Mouse (Mus musculus) lung, embryonic 15.5 days (tissue): Measurements from ENCODE around the gene Hspb9. TPM values are rescaled to one million over a fixed set of nuclear protein-coding genes. Genes with fewer than 3 reads are reported as not detected.

Experiments
- ATAC-seq: fragments of 200-750 bp; cut with Nextera tagmentation; 2 replicates; pipeline ENCODE4 v1.8.0; 2017; ENCODE audit warnings: moderate number of reproducible peaks, borderline replicate concordance; ENCODE audit not compliant: low FRiP score, low TSS enrichment; ENCODE audit errors: extremely low read depth
- H3K27ac ChIP-seq: fragments of 300-500 bp; sonication (generic); 2 replicates; pipeline ENCODE4 v1.5.1; 2015; ENCODE audit warnings: moderate library complexity, mild to moderate bottlenecking, inconsistent platforms
- H3K27me3 ChIP-seq: fragments of 300-500 bp; sonication (generic); 2 replicates; pipeline ENCODE4 v1.6.1; 2015; ENCODE audit warnings: inconsistent platforms
- H3K36me3 ChIP-seq: fragments of 300-500 bp; sonication (generic); 2 replicates; pipeline ENCODE4 v1.6.1; 2015; ENCODE audit warnings: inconsistent platforms
- H3K4me1 ChIP-seq: fragments of 300-500 bp; sonication (generic); 2 replicates; pipeline ENCODE4 v1.6.1; 2015; ENCODE audit warnings: inconsistent platforms
- H3K4me2 ChIP-seq: fragments of 300-500 bp; sonication (generic); 2 replicates; pipeline ENCODE4 v1.6.1; 2015; ENCODE audit warnings: inconsistent platforms, mild to moderate bottlenecking, moderate library complexity
- H3K4me3 ChIP-seq: fragments of 300-500 bp; sonication (generic); 2 replicates; pipeline ENCODE4 v1.5.1; 2015; ENCODE audit warnings: mild to moderate bottlenecking, inconsistent platforms
- H3K9ac ChIP-seq: fragments of 300-500 bp; sonication (generic); 2 replicates; pipeline ENCODE4 v1.6.1; 2015; ENCODE audit warnings: inconsistent platforms
- H3K9me3 ChIP-seq: fragments of 300-500 bp; sonication (generic); 2 replicates; pipeline ENCODE4 v1.6.1; 2016; ENCODE audit warnings: inconsistent platforms
- WGBS: fragments of 180-500 bp; shearing (Covaris S2); methylation state at CpG from one replicate; pipeline ENCODE4 v1.1.7; 2015; 5-methylcytosine and 5-hydroxymethylcytosine counted together
- polyA plus RNA-seq: library from polyadenylated mRNA; unstranded; fragments of >200 nt; fragmentation: Nextera tagmentation; extraction: Ambion mirVana; gene quantifications from 2 replicates; pipeline ENCODE4 v1.2.1, GENCODE M21; 2015

The Hspb9 gene
- polyA plus RNA-seq = 0.23 and 0.32 TPM in 2 replicates

- Histone ChIP-seq H3K27ac (peak within 1 kb of the TSS; percentile 69), H3K4me1 (peaks cover 32% of the 10 kb centered on the region), H3K36me3 (peaks cover 48% of the 10 kb centered on the region), H3K9ac (peak within 1 kb of the TSS; percentile 48), H3K9me3 (no peaks in the 10 kb centered on the region), H3K4me2 (peak within 1 kb of the TSS; percentile 82), H3K27me3 (no peaks in the 10 kb centered on the region), H3K4me3 (peak within 1 kb of the TSS; percentile 34)
- 7% methylated on average over 37 of the region's 38 CpGs for WGBS
- ATAC-seq = no peak
Observed at GRCm38 (mm10) chr11:100713735-100714533, at the start of gene Hspb9. Hspb9 (plus strand) TSS chr11:100713850.

GRCm38 (mm10) chr11:100671049-100671448 lies 42.6 kb upstream of the Hspb9 start:
- Histone ChIP-seq H3K9ac (no peak overlapping the region), H3K27me3 (peaks cover 28% of the 10 kb centered on the region), H3K4me3 (no peak overlapping the region), H3K36me3 (no peaks in the 10 kb centered on the region), H3K4me2 (no peak overlapping the region), H3K4me1 (peaks cover 4% of the 10 kb centered on the region; the same call in 1 of the 2 replicates), H3K27ac (no peak overlapping the region), H3K9me3 (no peaks in the 10 kb centered on the region)
- no peak for ATAC-seq
- 76% methylated on average over 1 of the region's 1 CpGs for WGBS

- H3K4me1 ChIP-seq = peaks cover 4% of the 10 kb centered on the region; the same call in 1 of the 2 replicates
- peaks cover 28% of the 10 kb centered on the region for H3K27me3 ChIP-seq
- no peak overlapping the region for H3K4me2 ChIP-seq
- no peak overlapping the region for H3K9ac ChIP-seq
- H3K27ac ChIP-seq = no peak overlapping the region
- no peaks in the 10 kb centered on the region for H3K9me3 ChIP-seq
- 53% methylated on average over 2 of the region's 2 CpGs for WGBS
- no peaks in the 10 kb centered on the region for H3K36me3 ChIP-seq
- ATAC-seq = no peak
- no peak overlapping the region for H3K4me3 ChIP-seq
Observed at GRCm38 (mm10) chr11:100671956-100672355, 41.7 kb upstream of the Hspb9 start.

GRCm38 (mm10) chr11:100673169-100673568 lies 40.5 kb upstream of the Hspb9 start:
- Histone ChIP-seq H3K4me3 (no peak overlapping the region), H3K4me2 (peak overlapping the region; percentile 30), H3K27me3 (peaks cover 28% of the 10 kb centered on the region), H3K9ac (peak overlapping the region; percentile 22; the same call in 1 of the 2 replicates), H3K27ac (no peak overlapping the region), H3K4me1 (peaks cover 4% of the 10 kb centered on the region; the same call in 1 of the 2 replicates), H3K9me3 (no peaks in the 10 kb centered on the region), H3K36me3 (no peaks in the 10 kb centered on the region)
- peak; percentile 75; the same call in 1 of the 2 replicates for ATAC-seq
- WGBS = 2% methylated on average over 23 of the region's 23 CpGs

- Histone ChIP-seq H3K9ac (no peak overlapping the region), H3K9me3 (no peaks in the 10 kb centered on the region), H3K4me3 (no peak overlapping the region), H3K27ac (no peak overlapping the region), H3K4me2 (no peak overlapping the region), H3K4me1 (peaks cover 4% of the 10 kb centered on the region; the same call in 1 of the 2 replicates), H3K36me3 (no peaks in the 10 kb centered on the region), H3K27me3 (peaks cover 13% of the 10 kb centered on the region)
- ATAC-seq = no peak
- 42% methylated on average over 7 of the region's 7 CpGs for WGBS
Observed at GRCm38 (mm10) chr11:100677810-100678209, 35.8 kb upstream of the Hspb9 start.

- ATAC-seq = no peak
- H3K9ac ChIP-seq = no peak overlapping the region
- no peaks in the 10 kb centered on the region for H3K36me3 ChIP-seq
- H3K27me3 ChIP-seq = no peaks in the 10 kb centered on the region
- H3K4me3 ChIP-seq = no peak overlapping the region
- H3K27ac ChIP-seq = no peak overlapping the region
- H3K9me3 ChIP-seq = no peaks in the 10 kb centered on the region
- no peak overlapping the region for H3K4me2 ChIP-seq
- 74% methylated on average over 5 of the region's 5 CpGs for WGBS
- no peaks in the 10 kb centered on the region for H3K4me1 ChIP-seq
Observed at GRCm38 (mm10) chr11:100681826-100682225, 31.8 kb upstream of the Hspb9 start.

- Histone ChIP-seq H3K27ac (no peak overlapping the region), H3K9ac (no peak overlapping the region), H3K36me3 (no peaks in the 10 kb centered on the region), H3K4me1 (no peaks in the 10 kb centered on the region), H3K27me3 (no peaks in the 10 kb centered on the region), H3K4me3 (no peak overlapping the region), H3K9me3 (no peaks in the 10 kb centered on the region), H3K4me2 (no peak overlapping the region)
- no peak for ATAC-seq
- WGBS = 71% methylated on average over 5 of the region's 5 CpGs
Observed at GRCm38 (mm10) chr11:100682526-100682925, 31.1 kb upstream of the Hspb9 start.

- no peaks in the 10 kb centered on the region for H3K4me1 ChIP-seq
- no peaks in the 10 kb centered on the region for H3K36me3 ChIP-seq
- no peak overlapping the region for H3K27ac ChIP-seq
- WGBS = 57% methylated on average over 2 of the region's 2 CpGs
- ATAC-seq = no peak
- no peak overlapping the region for H3K4me2 ChIP-seq
- H3K9me3 ChIP-seq = no peaks in the 10 kb centered on the region
- no peak overlapping the region for H3K4me3 ChIP-seq
- H3K9ac ChIP-seq = no peak overlapping the region
- H3K27me3 ChIP-seq = no peaks in the 10 kb centered on the region
Observed at GRCm38 (mm10) chr11:100684084-100684483, 29.6 kb upstream of the Hspb9 start.

GRCm38 (mm10) chr11:100685371-100685770 lies 28.3 kb upstream of the Hspb9 start:
- Histone ChIP-seq H3K36me3 (no peaks in the 10 kb centered on the region), H3K27me3 (no peaks in the 10 kb centered on the region), H3K4me2 (no peak overlapping the region), H3K4me3 (no peak overlapping the region), H3K9ac (no peak overlapping the region), H3K27ac (no peak overlapping the region), H3K9me3 (no peaks in the 10 kb centered on the region), H3K4me1 (no peaks in the 10 kb centered on the region)
- WGBS = 85% methylated on average over 2 of the region's 3 CpGs
- ATAC-seq = no peak

- Histone ChIP-seq H3K4me2 (no peak overlapping the region), H3K9me3 (no peaks in the 10 kb centered on the region), H3K4me1 (peaks cover 5% of the 10 kb centered on the region; the same call in 1 of the 2 replicates), H3K36me3 (no peaks in the 10 kb centered on the region), H3K27ac (no peak overlapping the region), H3K9ac (no peak overlapping the region), H3K27me3 (peaks cover 15% of the 10 kb centered on the region; the same call in 1 of the 2 replicates), H3K4me3 (no peak overlapping the region)
- WGBS = 56% methylated on average over 7 of the region's 7 CpGs
- no peak for ATAC-seq
Observed at GRCm38 (mm10) chr11:100687265-100687664, 26.4 kb upstream of the Hspb9 start.

- WGBS = 67% methylated on average over 4 of the region's 4 CpGs
- no peak overlapping the region for H3K4me3 ChIP-seq
- H3K9me3 ChIP-seq = no peaks in the 10 kb centered on the region
- H3K36me3 ChIP-seq = no peaks in the 10 kb centered on the region
- H3K4me2 ChIP-seq = no peak overlapping the region
- ATAC-seq = no peak
- peaks cover 19% of the 10 kb centered on the region; the same call in 1 of the 2 replicates for H3K27me3 ChIP-seq
- H3K4me1 ChIP-seq = peaks cover 6% of the 10 kb centered on the region; the same call in 1 of the 2 replicates
- H3K27ac ChIP-seq = no peak overlapping the region
- no peak overlapping the region for H3K9ac ChIP-seq
Observed at GRCm38 (mm10) chr11:100688443-100688842, 25.2 kb upstream of the Hspb9 start.

- 65% methylated on average over 7 of the region's 7 CpGs for WGBS
- peaks cover 19% of the 10 kb centered on the region; the same call in 1 of the 2 replicates for H3K27me3 ChIP-seq
- H3K36me3 ChIP-seq = no peaks in the 10 kb centered on the region
- no peak overlapping the region for H3K4me2 ChIP-seq
- no peak overlapping the region for H3K9ac ChIP-seq
- no peak for ATAC-seq
- H3K27ac ChIP-seq = no peak overlapping the region
- peaks cover 6% of the 10 kb centered on the region; the same call in 1 of the 2 replicates for H3K4me1 ChIP-seq
- no peaks in the 10 kb centered on the region for H3K9me3 ChIP-seq
- no peak overlapping the region for H3K4me3 ChIP-seq
Observed at GRCm38 (mm10) chr11:100690389-100690788, 23.3 kb upstream of the Hspb9 start.
